Mouse (Mus musculus) liver, adult 2 months (tissue): ENCODE data around the gene A830018L16Rik.

Source experiments
- CTCF ChIP-seq: fragments of 200-500 bp; IDR thresholded peaks from 2 replicates; pipeline ENCODE4 v1.5.1; 2011; ENCODE audit warnings: low read depth, low read length, control low read depth
- POLR2A ChIP-seq: fragments of 200-500 bp; IDR thresholded peaks from 2 replicates; pipeline ENCODE4 v1.6.1; 2011; ENCODE audit warnings: low read length, control low read depth; ENCODE audit not compliant: insufficient read depth; ENCODE audit errors: extremely low read depth

- TF ChIP-seq CTCF (no peak), POLR2A (no peak)
Measured at GRCm38 (mm10) chr1:11567300-11567885, 153.5 kb downstream of the A830018L16Rik start.
